Mouse (Mus musculus) midbrain, embryonic 10.5 days (tissue): Measurements from ENCODE around the gene Mettl3. TPM values are rescaled to one million over a fixed set of nuclear protein-coding genes. Genes with fewer than 3 reads are reported as not detected.

Source experiments
- DNase-seq: peaks from one replicate; pipeline ENCODE4 v3.0.0-alpha.2; 2017; ENCODE audit warnings: low spot score
- H3K27ac ChIP-seq: fragments of 300-500 bp; sonication (generic); replicated peaks from 2 replicates; pipeline ENCODE4 v1.5.1; 2016; ENCODE audit warnings: mild to moderate bottlenecking
- H3K27me3 ChIP-seq: fragments of 300-500 bp; sonication (generic); 2 replicates; pipeline ENCODE4 v1.6.1; 2016; ENCODE audit warnings: low read depth, mild to moderate bottlenecking; ENCODE audit not compliant: poor library complexity, severe bottlenecking
- H3K36me3 ChIP-seq: fragments of 300-500 bp; sonication (generic); 2 replicates; pipeline ENCODE4 v1.6.1; 2016; ENCODE audit warnings: mild to moderate bottlenecking, moderate library complexity
- H3K4me1 ChIP-seq: fragments of 300-500 bp; sonication (generic); 2 replicates; pipeline ENCODE4 v1.6.1; 2016
- H3K4me3 ChIP-seq: fragments of 300-500 bp; sonication (generic); 2 replicates; pipeline ENCODE4 v1.5.1; 2016; ENCODE audit warnings: mild to moderate bottlenecking, moderate library complexity
- H3K9me3 ChIP-seq: fragments of 300-500 bp; sonication (generic); replicated peaks from 2 replicates; pipeline ENCODE4 v1.6.1; 2016; ENCODE audit warnings: mild to moderate bottlenecking
- WGBS: fragments of 180-500 bp; shearing (Covaris S2); methylation state at CpG from one replicate; pipeline ENCODE4 v1.1.7; 2016; 5-methylcytosine and 5-hydroxymethylcytosine counted together
- polyA plus RNA-seq: library from polyadenylated mRNA; unstranded; fragments of >200 nt; fragmentation: Nextera tagmentation; extraction: Ambion mirVana; gene quantifications from 2 replicates; pipeline ENCODE4 v1.2.1, GENCODE M21; 2016

The Mettl3 gene
- polyA plus RNA-seq: 60.5 and 63.8 TPM in 2 replicates

DNA sequence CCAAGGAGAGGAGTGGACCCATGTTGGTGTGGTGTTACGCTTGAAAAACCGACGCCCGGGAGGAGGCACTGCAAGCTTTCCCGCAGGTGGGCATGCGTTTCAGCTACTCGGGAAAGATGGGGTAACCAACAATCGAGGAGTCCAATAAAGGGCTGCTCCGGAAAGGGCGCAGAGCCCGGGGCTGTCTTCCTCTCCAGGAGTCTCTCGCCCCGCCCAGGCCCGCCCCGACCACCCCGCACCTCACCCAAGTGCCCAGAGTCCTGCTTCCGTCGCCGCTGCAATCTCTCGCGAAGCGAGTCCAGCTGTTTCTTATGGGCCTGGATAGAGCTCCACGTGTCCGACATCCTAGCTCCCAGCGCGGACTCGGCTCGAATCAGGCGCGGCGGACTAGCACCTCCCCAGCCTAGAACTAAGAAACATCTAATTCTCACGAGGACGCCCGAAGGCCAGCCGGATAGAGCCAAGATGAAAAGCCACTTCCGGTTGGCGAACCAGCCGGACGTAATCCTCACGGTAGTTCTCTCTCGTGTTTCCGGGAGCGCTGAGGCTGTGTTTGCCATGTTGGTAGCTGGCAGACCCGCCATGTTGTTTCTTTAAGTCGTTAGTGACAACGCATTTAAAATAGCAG lies at the start of gene Mettl3:
TSS of gene Mettl3 (minus strand) at position 485 of the 628 bp plus-strand sequence.
- H3K27ac ChIP-seq: peak within 1 kb of the TSS; percentile 93
- H3K9me3 ChIP-seq: no peaks in the 10 kb centered on the region
- peaks cover 29% of the 10 kb centered on the region for H3K36me3 ChIP-seq
- WGBS: under 1% methylated on average over 46 of the region's 46 CpGs
- H3K4me3 ChIP-seq: peak within 1 kb of the TSS; percentile 83
- peak; percentile 93 for DNase-seq
- no peaks in the 10 kb centered on the region for H3K27me3 ChIP-seq
- peaks cover 9% of the 10 kb centered on the region for H3K4me1 ChIP-seq

DNA sequence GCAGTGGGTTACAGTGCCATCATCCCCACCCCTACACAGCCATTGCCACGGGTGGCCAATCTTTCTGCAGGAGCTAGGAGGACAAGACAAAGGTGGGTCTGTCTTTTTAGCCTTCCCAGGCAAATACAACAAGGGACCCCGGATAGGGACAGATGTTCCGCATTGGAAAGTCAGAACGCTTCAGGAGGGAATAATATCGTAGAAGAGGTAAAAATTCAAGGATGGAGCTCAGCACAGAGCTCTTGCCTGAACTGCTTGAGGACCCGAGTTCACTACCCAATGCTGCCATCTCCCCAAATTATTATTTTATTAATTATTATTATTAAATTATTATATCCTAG lies 34.6 kb upstream of the Mettl3 start:
- H3K9me3 ChIP-seq: no peaks in the 10 kb centered on the region
- H3K27me3 ChIP-seq: no peaks in the 10 kb centered on the region
- 78% methylated on average over 6 of the region's 6 CpGs for WGBS
- H3K27ac ChIP-seq: no peak overlapping the region
- DNase-seq: no peak
- H3K36me3 ChIP-seq: no peaks in the 10 kb centered on the region
- H3K4me3 ChIP-seq: no peak overlapping the region
- peaks cover 13% of the 10 kb centered on the region for H3K4me1 ChIP-seq

DNA sequence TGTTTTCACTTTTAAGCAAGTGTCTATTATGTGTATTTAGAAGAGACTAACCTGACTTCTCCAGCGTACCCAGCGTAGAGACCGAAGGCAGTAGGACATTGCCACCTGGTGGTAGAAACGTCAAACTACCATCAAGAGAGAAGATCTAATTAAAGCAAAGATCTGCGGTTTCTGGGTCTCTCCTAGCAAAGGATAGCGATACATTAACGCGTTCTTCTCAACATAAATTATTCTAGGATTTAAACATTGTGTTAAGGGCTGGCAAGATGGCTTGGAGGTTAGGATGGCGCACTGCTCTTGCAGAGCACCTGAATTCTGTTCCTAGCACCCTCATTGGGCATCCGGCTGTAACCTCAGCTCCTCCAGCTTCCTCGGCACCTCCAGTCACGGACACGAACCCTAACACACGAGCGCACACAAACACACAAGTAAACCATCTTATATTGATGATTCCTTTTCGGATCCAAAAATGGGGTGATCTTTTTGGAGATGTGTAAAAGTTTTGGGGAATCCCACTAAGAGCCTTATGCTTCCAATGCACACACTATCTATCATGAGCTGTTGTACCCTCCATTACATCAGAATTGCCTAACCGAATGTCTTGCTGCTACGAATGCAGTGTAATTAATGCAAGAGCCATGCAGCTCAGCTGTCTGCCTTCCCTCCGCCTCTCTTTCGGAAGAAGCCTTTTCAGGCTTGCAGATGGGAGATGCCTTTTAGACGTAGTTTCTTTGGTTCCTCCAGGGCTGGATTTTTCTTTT lies 34.0 kb upstream of the Mettl3 start:
- H3K4me1 ChIP-seq: peaks cover 17% of the 10 kb centered on the region
- DNase-seq: peak; percentile 55
- peak overlapping the region; percentile 36; the same call in 1 of the 2 replicates for H3K4me3 ChIP-seq

GRCm38 (mm10) chr14:52332171-52332570 lies 27.2 kb upstream of the Mettl3 start:
- Histone ChIP-seq H3K9me3 (no peaks in the 10 kb centered on the region), H3K27me3 (no peaks in the 10 kb centered on the region), H3K4me3 (no peak overlapping the region), H3K27ac (peak overlapping the region; percentile 97), H3K36me3 (no peaks in the 10 kb centered on the region), H3K4me1 (peaks cover 50% of the 10 kb centered on the region)
- DNase-seq: no peak
- 42% methylated on average over 3 of the region's 3 CpGs for WGBS

More for the DNA sequence above, 34.0 kb upstream of the Mettl3 start:
- no peaks in the 10 kb centered on the region for H3K9me3 ChIP-seq
- WGBS: 37% methylated on average over 21 of the region's 21 CpGs
- H3K27ac ChIP-seq: no peak overlapping the region
- H3K27me3 ChIP-seq: no peaks in the 10 kb centered on the region
- no peaks in the 10 kb centered on the region for H3K36me3 ChIP-seq

DNA sequence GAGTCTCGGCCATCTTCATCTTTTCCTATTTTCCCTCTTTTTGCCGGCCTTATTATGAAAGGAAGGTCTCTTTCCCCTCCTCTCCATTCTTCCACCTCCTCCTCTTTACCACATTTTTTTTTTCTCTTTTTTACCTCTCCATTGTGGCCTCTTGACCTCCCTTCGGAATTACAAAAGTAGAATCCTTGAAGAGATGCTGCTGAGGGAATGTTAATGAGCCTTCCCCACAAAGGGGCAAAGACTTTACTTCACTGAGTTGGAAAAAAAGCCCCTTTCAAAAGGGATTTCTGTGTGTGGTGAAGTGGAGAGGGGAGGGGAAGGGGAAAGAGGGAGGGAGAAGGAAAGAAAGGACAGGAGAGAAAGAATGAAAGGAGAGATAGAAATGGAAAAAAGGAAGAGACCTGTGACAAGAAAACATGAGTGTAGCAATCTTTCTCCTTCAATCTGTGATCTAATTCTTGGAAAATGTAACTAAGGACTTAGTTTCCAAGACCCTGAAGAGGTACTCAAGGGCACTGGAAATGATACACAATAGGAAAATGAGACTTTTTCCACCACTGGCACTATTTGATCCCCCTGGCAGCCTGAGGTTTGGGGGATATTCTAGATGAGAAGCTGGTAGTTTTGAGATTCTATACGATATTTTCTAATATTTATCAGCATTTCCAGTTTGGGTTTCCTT lies 26.3 kb upstream of the Mettl3 start:
- Histone ChIP-seq H3K36me3 (no peaks in the 10 kb centered on the region), H3K27ac (peak overlapping the region; percentile 97), H3K4me3 (peak overlapping the region; percentile 28), H3K4me1 (peaks cover 59% of the 10 kb centered on the region), H3K27me3 (no peaks in the 10 kb centered on the region), H3K9me3 (no peaks in the 10 kb centered on the region)
- DNase-seq: no peak
- WGBS: 5% methylated on average over 4 of the region's 4 CpGs

DNA sequence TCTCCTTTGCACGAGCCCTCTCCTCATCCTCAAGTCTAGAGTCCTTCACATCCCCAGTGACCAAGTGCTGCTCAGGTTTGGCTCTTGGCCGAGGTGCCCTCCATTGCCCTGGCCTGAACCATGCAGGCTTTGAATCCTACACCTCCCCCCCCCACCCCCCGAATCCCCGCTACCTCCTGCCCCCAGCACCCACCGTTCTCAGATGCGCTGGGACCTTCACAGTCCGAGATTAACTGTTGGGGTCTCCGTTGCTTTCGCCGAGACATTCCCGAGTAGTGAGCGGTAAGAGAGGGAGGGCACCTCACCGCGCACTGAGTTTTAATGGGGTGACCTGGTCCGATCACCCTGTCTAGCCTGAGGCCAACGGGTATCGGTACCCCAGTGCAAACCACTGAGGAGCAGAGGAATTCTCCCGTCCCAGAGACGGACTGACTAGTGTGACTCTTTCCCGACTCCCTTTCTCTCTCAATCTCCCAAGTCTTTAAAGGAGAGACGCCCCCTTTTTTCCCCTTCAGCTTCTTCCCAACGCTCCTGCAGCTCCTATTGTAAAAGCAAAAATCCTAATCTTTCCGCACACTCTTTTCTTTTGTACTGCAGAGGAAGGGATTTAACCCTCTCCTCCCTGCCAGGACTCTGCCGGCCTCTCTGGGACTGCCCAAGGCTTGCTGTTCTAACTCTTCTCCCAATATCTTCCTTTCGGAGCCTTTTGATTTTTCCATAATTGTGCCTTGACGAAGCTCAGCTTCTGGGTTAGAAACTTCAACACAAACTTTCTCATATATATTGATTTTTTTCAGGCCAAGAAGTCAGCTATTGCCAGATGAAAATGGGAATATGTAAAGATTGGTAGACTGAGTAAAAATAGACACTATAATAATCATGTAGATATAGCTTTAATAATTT lies 23.2 kb upstream of the Mettl3 start, which contains the start of gene Sall2:
TSS of gene Sall2 (minus strand) at position 853 of the 903 bp plus-strand sequence.
- under 1% methylated on average over 26 of the region's 26 CpGs for WGBS
- H3K4me3 ChIP-seq: peak within 1 kb of the TSS; percentile 77
- DNase-seq: peak; percentile 66
- H3K9me3 ChIP-seq: no peaks in the 10 kb centered on the region
- peaks cover 13% of the 10 kb centered on the region for H3K36me3 ChIP-seq
- H3K27ac ChIP-seq: peak within 1 kb of the TSS; percentile 97
- no peaks in the 10 kb centered on the region for H3K27me3 ChIP-seq
- H3K4me1 ChIP-seq: peaks cover 70% of the 10 kb centered on the region

GRCm38 (mm10) chr14:52327375-52327901 lies 22.5 kb upstream of the Mettl3 start:
- Histone ChIP-seq H3K27me3 (no peaks in the 10 kb centered on the region), H3K9me3 (no peaks in the 10 kb centered on the region), H3K27ac (peak overlapping the region; percentile 97), H3K4me1 (peaks cover 66% of the 10 kb centered on the region), H3K36me3 (peaks cover 20% of the 10 kb centered on the region), H3K4me3 (peak overlapping the region; percentile 77)
- peak; percentile 64 for DNase-seq
- WGBS: under 1% methylated on average over 14 of the region's 14 CpGs

GRCm38 (mm10) chr14:52325890-52326289 lies 21.0 kb upstream of the Mettl3 start:
- Histone ChIP-seq H3K9me3 (no peaks in the 10 kb centered on the region), H3K27ac (peak overlapping the region; percentile 97), H3K4me1 (peaks cover 51% of the 10 kb centered on the region), H3K4me3 (peak overlapping the region; percentile 77), H3K36me3 (peaks cover 34% of the 10 kb centered on the region), H3K27me3 (no peaks in the 10 kb centered on the region)
- 2% methylated on average over 4 of the region's 4 CpGs for WGBS
- peak; percentile 53 for DNase-seq

DNA sequence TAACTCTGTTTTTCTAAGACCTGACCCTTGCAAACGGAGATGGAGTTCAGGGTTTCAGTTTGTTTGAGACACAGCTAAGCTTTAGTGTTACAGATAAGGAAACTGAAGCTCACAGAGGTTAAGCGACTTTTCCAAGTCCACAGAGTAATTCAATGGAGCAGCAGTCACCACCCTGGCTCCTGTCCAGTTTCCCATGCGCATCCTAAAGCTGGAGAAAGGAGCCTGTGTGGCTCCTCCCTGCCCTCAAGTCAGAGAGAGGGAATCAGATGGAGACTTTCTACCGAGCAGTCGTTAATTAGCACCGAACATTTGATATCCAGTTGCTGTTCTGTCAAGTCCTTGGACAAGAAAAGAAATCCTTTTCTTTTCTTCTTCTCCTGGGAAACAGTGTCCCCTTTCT lies 14.4 kb upstream of the Mettl3 start:
- Histone ChIP-seq H3K4me1 (peaks cover 35% of the 10 kb centered on the region), H3K4me3 (no peak overlapping the region), H3K9me3 (no peaks in the 10 kb centered on the region), H3K27me3 (no peaks in the 10 kb centered on the region), H3K36me3 (peaks cover 74% of the 10 kb centered on the region), H3K27ac (no peak overlapping the region)
- 79% methylated on average over 6 of the region's 6 CpGs for WGBS
- DNase-seq: no peak

- H3K9me3 ChIP-seq: no peaks in the 10 kb centered on the region; the same call in 1 of the 2 replicates
- peaks cover 57% of the 10 kb centered on the region for H3K4me1 ChIP-seq
- no peaks in the 10 kb centered on the region for H3K27me3 ChIP-seq
- WGBS: under 1% methylated on average over 15 of the region's 16 CpGs
- H3K27ac ChIP-seq: peak overlapping the region; percentile 99
- peak; percentile 68 for DNase-seq
- peaks cover 75% of the 10 kb centered on the region for H3K36me3 ChIP-seq
- peak overlapping the region; percentile 84 for H3K4me3 ChIP-seq
Observed at GRCm38 (mm10) chr14:52316441-52317225, 11.7 kb upstream of the Mettl3 start.

- peaks cover 75% of the 10 kb centered on the region for H3K36me3 ChIP-seq
- H3K4me1 ChIP-seq: peaks cover 63% of the 10 kb centered on the region
- WGBS: under 1% methylated on average over 31 of the region's 41 CpGs
Observed at GRCm38 (mm10) chr14:52315792-52316440, 11.0 kb upstream of the Mettl3 start.

More at GRCm38 (mm10) chr14:52315792-52316440, 11.0 kb upstream of the Mettl3 start:
- DNase-seq: peak; percentile 85
- no peaks in the 10 kb centered on the region; the same call in 1 of the 2 replicates for H3K9me3 ChIP-seq
- H3K4me3 ChIP-seq: peak overlapping the region; percentile 84
- peak overlapping the region; percentile 99 for H3K27ac ChIP-seq
- H3K27me3 ChIP-seq: no peaks in the 10 kb centered on the region
